In genomic region chr10:112928452-112929221, GRCm38 (mm10) we compare ENCODE assay signal across 8 mouse cellular contexts. TPM values are rescaled to one million over a fixed set of nuclear protein-coding genes. Genes with fewer than 3 reads are reported as not detected.
DNase-seq lines count a peak whose midpoint lies in the region; ATAC-seq and TF ChIP-seq lines count a peak whose summit lies in the region.

Gene Atxn7l3b, minus strand, starts transcription at chr10:112929001.

- no peak for TF ChIP-seq CTCF in bone marrow macrophage, adult 2 months (IDR thresholded peaks at IDR 0.05; ENCODE audit: low read depth, low read length)
- no peak for TF ChIP-seq CTCF in embryonic fibroblast, embryonic 13.5 days (IDR thresholded peaks at IDR 0.05; ENCODE audit: borderline replicate concordance, insufficient read depth, low read length)

- H3K9me3 ChIP-seq in kidney, embryonic 14.5 days (ENCODE audit: control insufficient read depth, low read length), result no peaks in the 10 kb centered on the region
- H3K9me3 ChIP-seq in limb, embryonic 15.5 days, result no peaks in the 10 kb centered on the region

- H3K27ac ChIP-seq in bone marrow macrophage, adult 2 months (ENCODE audit: insufficient read depth, low read depth, low read length), result peak within 1 kb of the TSS; percentile 87
- peak within 1 kb of the TSS; percentile 70 for H3K27ac ChIP-seq in embryonic fibroblast, embryonic 13.5 days (ENCODE audit: insufficient read depth, low read length)
- peak within 1 kb of the TSS; percentile 90 for H3K27ac ChIP-seq in kidney, embryonic 14.5 days (ENCODE audit: low read depth, low read length)
- peak within 1 kb of the TSS; percentile 98 for H3K27ac ChIP-seq in limb, embryonic 15.5 days

- no peaks in the 10 kb centered on the region for H3K27me3 ChIP-seq in kidney, embryonic 14.5 days (ENCODE audit: control insufficient read depth, insufficient read depth, low read length)
- H3K27me3 ChIP-seq in limb, embryonic 15.5 days, result no peaks in the 10 kb centered on the region

- peaks cover 35% of the 10 kb centered on the region for H3K36me3 ChIP-seq in kidney, embryonic 14.5 days (ENCODE audit: control insufficient read depth, insufficient read depth, low read length)
- H3K36me3 ChIP-seq in limb, embryonic 15.5 days, result peaks cover 25% of the 10 kb centered on the region

- peak; percentile 100 for ATAC-seq in kidney, embryonic 14.5 days (ENCODE audit: low FRiP score, low TSS enrichment)
- ATAC-seq in limb, embryonic 15.5 days (ENCODE audit: insufficient number of reproducible peaks, low FRiP score, low TSS enrichment, low read depth), result peak; percentile 95

- H3K4me2 ChIP-seq in kidney, embryonic 14.5 days (replicated peaks; ENCODE audit: low read depth, low read length), result peak within 1 kb of the TSS; percentile 64
- peak within 1 kb of the TSS; percentile 72 for H3K4me2 ChIP-seq in limb, embryonic 15.5 days

- DNase-seq in A20 (ENCODE audit: low read depth, low spot score), result peak; percentile 94
- DNase-seq in heart, adult 9 months (ENCODE audit: low spot score in 2 of 2), result peak; percentile 92 to 96
- DNase-seq in monocyte, adult 2 months (ENCODE audit: low read depth in 1 of 2, low spot score in 2 of 2), result peak; percentile 74 to 90
- peak; percentile 91 to 92 for DNase-seq in spleen, postnatal 36 days (ENCODE audit: low spot score in 2 of 2)

- peaks cover 16% of the 10 kb centered on the region for H3K4me1 ChIP-seq in bone marrow macrophage, adult 2 months (ENCODE audit: control insufficient read depth, insufficient read depth, low read length)
- peaks cover 9% of the 10 kb centered on the region for H3K4me1 ChIP-seq in embryonic fibroblast, embryonic 13.5 days (ENCODE audit: control insufficient read depth, insufficient read depth, low read length)
- H3K4me1 ChIP-seq in kidney, embryonic 14.5 days (ENCODE audit: control insufficient read depth, insufficient read depth, low read length), result peaks cover 17% of the 10 kb centered on the region
- peaks cover 20% of the 10 kb centered on the region for H3K4me1 ChIP-seq in limb, embryonic 15.5 days

- H3K9ac ChIP-seq in kidney, embryonic 14.5 days (ENCODE audit: low read depth, low read length), result peak within 1 kb of the TSS; percentile 97
- peak within 1 kb of the TSS; percentile 98 for H3K9ac ChIP-seq in limb, embryonic 15.5 days

- WGBS in kidney, embryonic 14.5 days, result 2% methylated on average over 70 of the region's 70 CpGs
- 1% methylated on average over 70 of the region's 70 CpGs for WGBS in limb, embryonic 15.5 days

- H3K4me3 ChIP-seq in bone marrow macrophage, adult 2 months (ENCODE audit: insufficient read depth, low read length), result peak within 1 kb of the TSS; percentile 99
- peak within 1 kb of the TSS; percentile 90 for H3K4me3 ChIP-seq in embryonic fibroblast, embryonic 13.5 days (ENCODE audit: insufficient read depth, low read length)
- peak within 1 kb of the TSS; percentile 85 for H3K4me3 ChIP-seq in kidney, embryonic 14.5 days (ENCODE audit: low read length)
- H3K4me3 ChIP-seq in limb, embryonic 15.5 days, result peak within 1 kb of the TSS; percentile 84

- TF ChIP-seq POLR2A in bone marrow macrophage, adult 2 months (IDR thresholded peaks at IDR 0.05; ENCODE audit: borderline replicate concordance, low read depth, low read length), result no peak; the same call in 1 of the 2 replicates
- TF ChIP-seq POLR2A in embryonic fibroblast, embryonic 13.5 days (IDR thresholded peaks at IDR 0.05; ENCODE audit: low read depth, low read length), result peak; percentile 90

RNA-seq across cellular contexts. Expression of gene Atxn7l3b, which starts in this region (rescaled TPM):
- polyA plus RNA-seq in bone marrow macrophage, adult 2 months (2012; ENCODE audit: insufficient read depth, insufficient read length, missing spikeins), result 51.2 and 52.4 TPM in 2 replicates
- 98.6 and 123 TPM in 2 replicates for polyA plus RNA-seq in embryonic fibroblast, embryonic 13.5 days (2011; ENCODE audit: insufficient read length, low read depth, missing spikeins)
- 161 and 171 TPM in 2 replicates for polyA plus RNA-seq in kidney, embryonic 14.5 days (2014; fragmentation: Nextera tagmentation; extraction: Ambion mirVana)
- polyA plus RNA-seq in limb, embryonic 15.5 days (2015; fragmentation: Nextera tagmentation; extraction: Ambion mirVana), result 207 and 231 TPM in 2 replicates

Comparison
In these comparisons a context has a peak if more than half of its experiments do, and no peak if none do; other contexts are left out.
1. Peak in every context shown above with its lines: DNase-seq, ATAC-seq, H3K4me3 ChIP-seq and H3K27ac ChIP-seq.